Mouse (Mus musculus): ENCODE data around the gene Cnpy3. TPM values are rescaled to one million over a fixed set of nuclear protein-coding genes. Genes with fewer than 3 reads are reported as not detected.

The Cnpy3 gene
- polyA plus RNA-seq, 1 experiment: 243 TPM

DNA sequence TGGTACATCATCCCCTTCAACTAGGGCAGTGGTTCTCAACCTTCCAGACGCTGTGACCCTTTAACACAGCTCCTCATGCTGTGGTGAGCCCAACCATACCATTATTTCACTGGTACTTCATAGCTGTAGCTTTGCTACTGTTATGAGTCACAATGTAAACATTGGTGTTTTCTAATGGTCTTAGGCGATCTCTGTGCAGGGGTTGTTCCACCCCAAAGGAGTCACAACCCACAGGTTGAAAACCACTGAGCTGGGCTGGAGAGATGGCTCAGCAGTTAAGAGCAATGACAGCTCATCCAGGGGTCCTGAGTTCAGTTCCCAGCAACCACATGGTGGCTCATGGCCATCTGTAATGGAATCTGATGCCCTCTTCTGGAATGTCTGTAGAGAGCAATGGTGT lies 60.6 kb downstream of the Cnpy3 start:
- Histone ChIP-seq H3K27me3 (replicated peaks) (no peaks in the 10 kb centered on the region), H3K36me3 (replicated peaks; ENCODE audit: low read length) (peaks cover 51% of the 10 kb centered on the region), H3K4me1 (peaks cover 13% of the 10 kb centered on the region), H3K4me3 (replicated peaks) (no peak overlapping the region), H3K9me3 (no peaks in the 10 kb centered on the region)
- no peak for TF ChIP-seq GATA1 (IDR thresholded peaks at IDR 0.05; ENCODE audit: borderline replicate concordance, low read length)

DNA sequence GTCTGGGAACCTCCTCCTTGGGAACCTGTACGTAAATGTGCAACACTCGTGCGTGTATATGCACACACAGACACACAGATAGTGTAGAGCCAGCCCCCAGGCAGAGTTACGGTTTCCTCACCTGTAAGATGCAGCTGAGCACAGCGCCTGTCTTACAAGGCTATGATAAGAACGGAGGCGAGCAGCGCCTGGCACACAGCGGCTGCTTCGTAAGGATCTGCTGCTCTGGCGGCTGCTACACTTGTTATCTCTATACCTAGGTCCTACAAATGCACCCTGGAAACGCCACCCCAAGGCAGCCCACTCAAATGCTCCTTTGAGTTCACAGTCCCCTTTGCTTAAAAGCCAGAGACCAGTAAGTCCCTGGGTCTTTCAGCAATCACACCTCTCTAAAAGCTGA lies 61.3 kb downstream of the Cnpy3 start:
- Histone ChIP-seq H3K4me1 (0 out of 2 replicates have a peak, but pooled peaks cover 7% of the 10 kb centered on the region), H3K27me3 (replicated peaks) (no peaks in the 10 kb centered on the region), H3K36me3 (replicated peaks; ENCODE audit: low read length) (peaks cover 52% of the 10 kb centered on the region), H3K4me3 (replicated peaks) (no peak overlapping the region), H3K9me3 (no peaks in the 10 kb centered on the region)
- TF ChIP-seq FLI1 (IDR thresholded peaks at IDR 0.05; ENCODE audit: low read length) (no peak), GATA1 (IDR thresholded peaks at IDR 0.05; ENCODE audit: borderline replicate concordance, low read length) (no peak)

DNA sequence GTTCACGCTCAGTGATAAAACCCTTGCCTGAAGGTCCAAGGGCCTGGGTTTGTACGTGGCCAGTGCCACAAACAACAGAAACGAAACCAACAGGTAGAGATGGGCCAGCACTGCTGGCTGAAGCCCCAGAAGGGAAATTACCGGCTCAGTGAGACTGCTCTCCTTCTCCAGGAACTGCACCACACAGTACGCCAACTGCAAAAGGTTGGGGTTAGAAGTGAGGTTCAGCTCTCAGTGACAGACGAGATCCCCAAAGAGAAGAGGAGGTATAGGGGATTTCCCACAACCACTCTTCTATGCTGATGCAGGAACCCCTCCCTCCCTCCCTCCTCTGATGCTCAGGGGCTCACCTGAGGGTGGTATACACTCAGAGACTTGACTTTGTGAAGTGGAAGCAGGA lies 66.1 kb downstream of the Cnpy3 start:
- H3K9me3 ChIP-seq: no peaks in the 10 kb centered on the region
- no peak overlapping the region for H3K4me3 ChIP-seq (replicated peaks)
- peaks cover 17% of the 10 kb centered on the region for H3K4me1 ChIP-seq
- TF ChIP-seq GATA1 (IDR thresholded peaks at IDR 0.05; ENCODE audit: borderline replicate concordance, low read length): no peak
- no peak for TF ChIP-seq FLI1 (IDR thresholded peaks at IDR 0.05; ENCODE audit: low read length)
- peaks cover 73% of the 10 kb centered on the region for H3K36me3 ChIP-seq (replicated peaks; ENCODE audit: low read length)
- no peaks in the 10 kb centered on the region for H3K27me3 ChIP-seq (replicated peaks)

Other genes starting within 250 kb of the Cnpy3 start
- 2.4 and 6.0 TPM in 2 replicates for gene Cul9, start 205.8 kb downstream of the Cnpy3 start, polyA plus RNA-seq (2012; ENCODE audit: insufficient read depth, low replicate concordance)
- gene Srf, start 196.0 kb downstream of the Cnpy3 start, polyA plus RNA-seq (2012; ENCODE audit: insufficient read depth, low replicate concordance): 148 and 196 TPM in 2 replicates
- 6.7 and 13.6 TPM in 2 replicates for gene Ptk7, start 122.7 kb downstream of the Cnpy3 start, polyA plus RNA-seq (2012; ENCODE audit: insufficient read depth, low replicate concordance)
- 33.6 and 42.0 TPM in 2 replicates for gene Klc4, start 106.2 kb downstream of the Cnpy3 start, polyA plus RNA-seq (2012; ENCODE audit: insufficient read depth, low replicate concordance)
- gene Mrpl2, start 106.0 kb downstream of the Cnpy3 start, polyA plus RNA-seq (2012; ENCODE audit: insufficient read depth, low replicate concordance): 289 and 528 TPM in 2 replicates
- 90.0 and 167 TPM in 2 replicates for gene Cul7, start 101.9 kb downstream of the Cnpy3 start, polyA plus RNA-seq (2012; ENCODE audit: insufficient read depth, low replicate concordance)
- 9.4 and 30.6 TPM in 2 replicates for gene Rrp36, start 77.9 kb downstream of the Cnpy3 start, polyA plus RNA-seq (2012; ENCODE audit: insufficient read depth, low replicate concordance)
- gene Mea1, start 73.4 kb downstream of the Cnpy3 start, polyA plus RNA-seq (2012; ENCODE audit: insufficient read depth, low replicate concordance): 145 and 216 TPM in 2 replicates
- gene Klhdc3, start 71.3 kb downstream of the Cnpy3 start, polyA plus RNA-seq (2012; ENCODE audit: insufficient read depth, low replicate concordance): 322 and 388 TPM in 2 replicates
- gene Ppp2r5d, start 47.1 kb downstream of the Cnpy3 start, polyA plus RNA-seq (2012; ENCODE audit: insufficient read depth, low replicate concordance): 33.5 and 37.7 TPM in 2 replicates
- 17.1 and 19.8 TPM in 2 replicates for gene Pex6, start 40.8 kb downstream of the Cnpy3 start, polyA plus RNA-seq (2012; ENCODE audit: insufficient read depth, low replicate concordance)
- 5.0 TPM in 1 of 2 replicates, not detected in the other for gene Gnmt, start 23.0 kb downstream of the Cnpy3 start, polyA plus RNA-seq (2012; ENCODE audit: insufficient read depth, low replicate concordance)
- gene Ptcra, start 11.5 kb upstream of the Cnpy3 start, polyA plus RNA-seq (2012; ENCODE audit: insufficient read depth, low replicate concordance): not detected in 2 replicates
- gene 2310039H08Rik, start 20.4 kb upstream of the Cnpy3 start, polyA plus RNA-seq (2012; ENCODE audit: insufficient read depth, low replicate concordance): 143 and 286 TPM in 2 replicates
- gene Rpl7l1, start 30.5 kb upstream of the Cnpy3 start, polyA plus RNA-seq (2012; ENCODE audit: insufficient read depth, low replicate concordance): 1.1 and 4.7 TPM in 2 replicates
- gene Bicral, start 106.3 kb upstream of the Cnpy3 start, polyA plus RNA-seq (2012; ENCODE audit: insufficient read depth, low replicate concordance): 0.62 and 1.8 TPM in 2 replicates
- gene Tbcc, start 138.5 kb upstream of the Cnpy3 start, polyA plus RNA-seq (2012; ENCODE audit: insufficient read depth, low replicate concordance): 23.7 and 40.2 TPM in 2 replicates
- gene Prph2, start 158.2 kb upstream of the Cnpy3 start, polyA plus RNA-seq (2012; ENCODE audit: insufficient read depth, low replicate concordance): 0.13 TPM in 1 of 2 replicates, not detected in the other

Data from megakaryocyte, embryonic 14.5 days (primary cell).